Mouse (Mus musculus) C2C12 (cell line): ENCODE results near the gene Neu4. TPM values are rescaled to one million over a fixed set of nuclear protein-coding genes. Genes with fewer than 3 reads are reported as not detected.

Experiments
- H3K27me3 ChIP-seq: one replicate; pipeline ENCODE4 v1.6.1; 2011; ENCODE audit not compliant: control insufficient read depth, insufficient read depth, insufficient read length
- H3K36me3 ChIP-seq: one replicate; pipeline ENCODE4 v1.6.1; 2011; ENCODE audit not compliant: control insufficient read depth, insufficient read depth
- H3K4me3 ChIP-seq: one replicate; pipeline ENCODE4 v1.5.1; 2011; ENCODE audit warnings: mild to moderate bottlenecking, control low read depth; ENCODE audit not compliant: poor library complexity, insufficient read depth, severe bottlenecking
- H3K79me2 ChIP-seq: one replicate; pipeline ENCODE4 v1.6.1; 2011; ENCODE audit not compliant: control insufficient read depth, insufficient read depth
- H3K79me3 ChIP-seq: one replicate; pipeline ENCODE4 v1.6.1; 2011; ENCODE audit warnings: low read depth, control low read depth
- H3ac ChIP-seq: one replicate; pipeline ENCODE3; 2011; ENCODE audit warnings: low read depth; ENCODE audit not compliant: control insufficient read depth, insufficient read length
- CEBPB ChIP-seq: IDR thresholded peaks from one replicate; pipeline ENCODE4 v1.6.1; 2011; ENCODE audit warnings: low read depth, mild to moderate bottlenecking, control low read depth, moderate library complexity
- CTCF ChIP-seq: IDR thresholded peaks from one replicate; pipeline ENCODE4 v1.5.1; 2011; ENCODE audit not compliant: control insufficient read depth, insufficient read depth, insufficient read length
- FOSL1 ChIP-seq: IDR thresholded peaks from one replicate; pipeline ENCODE4 v1.8.0; 2011; ENCODE audit warnings: mild to moderate bottlenecking, low read length; ENCODE audit not compliant: poor library complexity, insufficient read depth, severe bottlenecking
- MAX ChIP-seq: IDR thresholded peaks from one replicate; pipeline ENCODE4 v1.6.1; 2011; ENCODE audit warnings: mild to moderate bottlenecking, control low read depth
- MYOD1 ChIP-seq: IDR thresholded peaks from one replicate; pipeline ENCODE4 v1.6.1; 2011; ENCODE audit warnings: low read depth; ENCODE audit not compliant: control insufficient read depth, insufficient read length
- MYOG ChIP-seq: IDR thresholded peaks from one replicate; pipeline ENCODE4 v1.6.1; 2011; ENCODE audit not compliant: control insufficient read depth, insufficient read length; ENCODE audit errors: extremely low read depth
- USF1 ChIP-seq: IDR thresholded peaks from one replicate; pipeline ENCODE4 v1.6.1; 2011; ENCODE audit warnings: low read depth, mild to moderate bottlenecking, control low read depth, moderate library complexity
- polyA plus RNA-seq: library from polyadenylated mRNA; unstranded; fragments of >200 nt; fragmentation: generic; extraction: Trizol; gene quantifications from one replicate; pipeline ENCODE4 v1.2.1, GENCODE M21; 2012; ENCODE audit warnings: missing spikeins

The Neu4 gene
- polyA plus RNA-seq, 1 experiment, result not detected

DNA sequence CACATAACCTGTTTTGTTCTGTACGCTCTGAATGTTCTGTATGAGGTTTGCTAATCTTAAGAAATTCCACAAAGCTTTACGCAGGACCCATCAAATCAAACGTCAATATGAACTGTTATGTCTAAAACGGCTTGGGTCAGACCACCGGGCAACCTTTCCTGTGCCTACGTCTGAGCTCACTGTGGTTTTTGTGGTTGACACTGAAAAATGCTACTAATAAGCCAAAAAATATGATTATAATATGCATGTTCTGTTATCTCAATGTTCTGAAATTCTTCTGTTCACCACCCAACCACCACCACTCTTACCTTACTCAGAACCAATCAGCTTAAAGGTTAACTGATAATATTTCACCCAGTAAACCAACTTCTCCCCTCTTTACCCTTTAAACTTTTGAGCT is 54.5 kb downstream of the Neu4 start:
- Histone ChIP-seq H3K36me3 (no peaks in the 10 kb centered on the region), H3ac (no peak overlapping the region), H3K79me2 (no peaks in the 10 kb centered on the region), H3K4me3 (no peak overlapping the region), H3K27me3 (no peaks in the 10 kb centered on the region), H3K79me3 (no peaks in the 10 kb centered on the region)
- TF ChIP-seq MYOG (no peak), FOSL1 (no peak), CEBPB (no peak), CTCF (no peak), USF1 (no peak), MYOD1 (no peak), MAX (no peak)

GRCm38 (mm10) chr1:94076702-94077101 is 56.5 kb downstream of the Neu4 start:
- Histone ChIP-seq H3K79me2 (no peaks in the 10 kb centered on the region), H3K4me3 (no peak overlapping the region), H3K36me3 (no peaks in the 10 kb centered on the region), H3K79me3 (no peaks in the 10 kb centered on the region), H3K27me3 (peaks cover 15% of the 10 kb centered on the region), H3ac (no peak overlapping the region)
- TF ChIP-seq MAX, result no peak
- TF ChIP-seq CEBPB, result no peak
- no peak for TF ChIP-seq MYOD1
- no peak for TF ChIP-seq CTCF
- TF ChIP-seq FOSL1, result no peak
- no peak for TF ChIP-seq MYOG
- no peak for TF ChIP-seq USF1

Other genes starting within 250 kb of the Neu4 start
- gene Dtymk, start 218.5 kb upstream of the Neu4 start, polyA plus RNA-seq, result 255 TPM
- 6.1 TPM for gene Ing5, start 216.5 kb upstream of the Neu4 start, polyA plus RNA-seq
- gene D2hgdh, start 195.5 kb upstream of the Neu4 start, polyA plus RNA-seq, result 6.6 TPM
- gene Gal3st2, start 159.1 kb upstream of the Neu4 start, polyA plus RNA-seq, result not detected
- not detected for gene Gal3st2b, start 102.1 kb upstream of the Neu4 start, polyA plus RNA-seq
- not detected for gene Gal3st2c, start 29.9 kb upstream of the Neu4 start, polyA plus RNA-seq
- gene Pdcd1, start 32.1 kb downstream of the Neu4 start, polyA plus RNA-seq, result not detected